Mouse (Mus musculus) lung, embryonic 14.5 days (tissue): ENCODE results near the gene Alpk3. TPM values are rescaled to one million over a fixed set of nuclear protein-coding genes. Genes with fewer than 3 reads are reported as not detected.
"Not testable (repeated sequence)": the region's sequence is repeated elsewhere in the genome, so short reads cannot be mapped to it uniquely, and the experiment has no call there.

ENCODE experiments used
- ATAC-seq: fragments of 200-750 bp; cut with Nextera tagmentation; 2 replicates; pipeline ENCODE4 v1.8.0; 2017; ENCODE audit warnings: mild to moderate bottlenecking, moderate TSS enrichment, moderate library complexity; ENCODE audit not compliant: insufficient read depth
- DNase-seq: peaks from one replicate; pipeline ENCODE4 v3.0.0-alpha.2; 2015
- H3K27ac ChIP-seq: fragments of 300-500 bp; sonication (generic); 2 replicates; pipeline ENCODE4 v1.5.1; 2014; ENCODE audit warnings: low read depth, mild to moderate bottlenecking, moderate library complexity
- H3K27me3 ChIP-seq: fragments of 300-500 bp; sonication (generic); 2 replicates; pipeline ENCODE4 v1.6.1; 2014; ENCODE audit warnings: low read length, control low read depth; ENCODE audit not compliant: insufficient read depth
- H3K36me3 ChIP-seq: fragments of 300-500 bp; sonication (generic); 2 replicates; pipeline ENCODE4 v1.6.1; 2014; ENCODE audit warnings: control low read depth; ENCODE audit not compliant: insufficient read depth
- H3K4me1 ChIP-seq: fragments of 300-500 bp; sonication (generic); 2 replicates; pipeline ENCODE4 v1.6.1; 2014; ENCODE audit warnings: antibody characterized with exemption, control low read depth; ENCODE audit not compliant: insufficient read depth
- H3K4me2 ChIP-seq: fragments of 300-500 bp; sonication (generic); 2 replicates; pipeline ENCODE4 v1.6.1; 2014; ENCODE audit warnings: mild to moderate bottlenecking
- H3K4me3 ChIP-seq: fragments of 300-500 bp; sonication (generic); 2 replicates; pipeline ENCODE4 v1.5.1; 2014; ENCODE audit warnings: low read depth, low read length
- H3K9ac ChIP-seq: fragments of 300-500 bp; sonication (generic); 2 replicates; pipeline ENCODE4 v1.6.1; 2014
- H3K9me3 ChIP-seq: fragments of 300-500 bp; sonication (generic); 2 replicates; pipeline ENCODE4 v1.6.1; 2016; ENCODE audit warnings: low read depth, low read length, control low read depth
- CTCF ChIP-seq: IDR thresholded peaks from 2 replicates; pipeline ENCODE4 v1.5.1; 2016; ENCODE audit warnings: antibody characterized with exemption, low read depth
- WGBS: fragments of 180-500 bp; shearing (Covaris S2); extraction: QIAGEN DNeasy Blood & Tissue Kit; methylation state at CpG from one replicate; pipeline ENCODE4 v1.1.7; 2014; 5-methylcytosine and 5-hydroxymethylcytosine counted together
- polyA plus RNA-seq: library from polyadenylated mRNA; unstranded; fragments of >200 nt; fragmentation: Nextera tagmentation; extraction: Ambion mirVana; gene quantifications from 2 replicates; pipeline ENCODE4 v1.2.1, GENCODE M21; 2014

The Alpk3 gene
- polyA plus RNA-seq, 1 experiment from 2014 or later = 0.63 TPM

GRCm38 (mm10) chr7:81139671-81140404 lies 82.4 kb downstream of the Alpk3 start:
- DNase-seq = no peak
- Histone ChIP-seq H3K27ac (no peak overlapping the region), H3K9me3 (no peaks in the 10 kb centered on the region), H3K9ac (no peak overlapping the region), H3K4me1 (no peaks in the 10 kb centered on the region; the same call in 1 of the 2 replicates), H3K27me3 (no peaks in the 10 kb centered on the region), H3K4me2 (no peak overlapping the region), H3K36me3 (no peaks in the 10 kb centered on the region), H3K4me3 (no peak overlapping the region)
- 79% methylated on average over 5 of the region's 5 CpGs for WGBS
- no peak for ATAC-seq
- TF ChIP-seq CTCF = no peak

DNA sequence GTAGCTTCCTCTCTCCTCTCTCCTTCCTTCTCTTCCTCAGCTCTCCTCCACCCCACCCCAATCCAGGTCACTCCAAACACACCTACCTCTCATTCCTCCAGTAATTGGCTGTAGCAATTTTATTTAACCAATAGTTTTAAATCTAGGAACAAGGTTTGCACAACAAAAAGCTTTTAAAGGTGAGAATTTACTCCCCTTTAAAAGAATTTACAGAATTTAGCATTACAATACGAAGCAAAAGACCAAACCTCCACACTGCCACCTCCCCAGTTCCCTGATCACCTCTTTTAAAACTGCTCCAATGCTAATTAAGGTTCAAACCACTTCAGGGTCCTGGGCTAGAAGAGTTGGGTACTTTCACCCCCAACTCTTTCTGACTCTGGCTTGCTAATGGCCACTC lies 84.1 kb downstream of the Alpk3 start:
- DNase-seq (no peak), ATAC-seq (no peak)
- Histone ChIP-seq H3K4me3 (no peak overlapping the region), H3K4me1 (no peaks in the 10 kb centered on the region), H3K36me3 (no peaks in the 10 kb centered on the region), H3K27ac (no peak overlapping the region), H3K4me2 (no peak overlapping the region), H3K9ac (no peak overlapping the region), H3K27me3 (no peaks in the 10 kb centered on the region), H3K9me3 (no peaks in the 10 kb centered on the region)
- 64% methylated on average over 1 of the region's 1 CpGs for WGBS
- no peak for TF ChIP-seq CTCF

DNA sequence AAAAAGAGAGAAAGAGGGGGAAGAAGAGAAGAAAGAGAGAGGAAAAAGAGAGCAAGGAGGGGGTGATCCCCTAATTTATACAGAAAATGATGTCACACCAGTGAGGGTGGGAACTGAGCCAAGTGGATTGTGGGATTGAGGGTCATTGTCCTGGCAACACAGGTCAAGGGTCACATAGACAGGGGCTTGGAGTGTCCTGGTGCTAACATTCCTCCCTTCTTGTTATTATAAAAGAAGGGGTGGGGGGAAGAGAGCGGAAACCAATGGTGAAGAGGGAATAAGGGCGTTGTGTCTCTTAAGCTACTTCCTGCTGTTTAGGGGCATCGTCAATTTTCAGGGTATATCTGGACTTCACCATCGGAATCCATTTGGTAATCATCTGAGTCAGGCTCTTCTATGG lies 85.7 kb downstream of the Alpk3 start:
- not testable (repeated sequence) for H3K9ac ChIP-seq, H3K4me1 ChIP-seq, H3K27ac ChIP-seq, ATAC-seq, H3K36me3 ChIP-seq, H3K27me3 ChIP-seq, H3K9me3 ChIP-seq, H3K4me3 ChIP-seq, H3K4me2 ChIP-seq, DNase-seq
- WGBS = 56% methylated on average over 4 of the region's 4 CpGs

DNA sequence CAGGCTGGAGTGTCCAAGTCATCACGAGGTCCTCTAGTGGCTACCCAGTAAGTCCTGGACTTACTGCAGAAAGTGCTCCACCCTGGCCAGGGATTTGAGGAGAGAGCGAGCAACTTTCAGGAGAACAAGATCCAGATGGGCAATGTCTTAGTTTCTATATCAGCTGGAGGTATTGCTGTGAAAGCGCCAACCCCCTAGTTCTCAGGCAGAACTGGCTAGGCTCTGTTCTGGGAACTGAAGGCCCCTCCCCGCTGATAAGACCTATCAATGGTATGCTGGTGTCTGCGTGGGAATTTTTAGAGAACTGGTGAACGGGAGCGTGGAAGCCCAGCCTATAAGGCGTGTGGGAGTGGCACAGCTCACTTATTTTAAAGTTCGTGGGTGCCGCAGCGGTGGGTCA lies 92.4 kb downstream of the Alpk3 start:
- Histone ChIP-seq H3K9ac (no peak overlapping the region), H3K4me2 (no peak overlapping the region), H3K27ac (no peak overlapping the region), H3K36me3 (no peaks in the 10 kb centered on the region), H3K27me3 (no peaks in the 10 kb centered on the region), H3K4me3 (no peak overlapping the region), H3K9me3 (no peaks in the 10 kb centered on the region), H3K4me1 (no peaks in the 10 kb centered on the region)
- DNase-seq (no peak), ATAC-seq (no peak)
- 74% methylated on average over 11 of the region's 11 CpGs for WGBS
- TF ChIP-seq CTCF = no peak

GRCm38 (mm10) chr7:81151216-81151615 lies 93.8 kb downstream of the Alpk3 start:
- no peak for TF ChIP-seq CTCF
- no peaks in the 10 kb centered on the region for H3K4me1 ChIP-seq
- H3K27me3 ChIP-seq = no peaks in the 10 kb centered on the region
- ATAC-seq = no peak
- no peaks in the 10 kb centered on the region for H3K36me3 ChIP-seq
- no peak for DNase-seq
- WGBS = 91% methylated on average over 8 of the region's 8 CpGs
- no peak overlapping the region for H3K4me2 ChIP-seq
- no peak overlapping the region for H3K4me3 ChIP-seq
- H3K27ac ChIP-seq = no peak overlapping the region
- H3K9ac ChIP-seq = no peak overlapping the region
- H3K9me3 ChIP-seq = no peaks in the 10 kb centered on the region

DNA sequence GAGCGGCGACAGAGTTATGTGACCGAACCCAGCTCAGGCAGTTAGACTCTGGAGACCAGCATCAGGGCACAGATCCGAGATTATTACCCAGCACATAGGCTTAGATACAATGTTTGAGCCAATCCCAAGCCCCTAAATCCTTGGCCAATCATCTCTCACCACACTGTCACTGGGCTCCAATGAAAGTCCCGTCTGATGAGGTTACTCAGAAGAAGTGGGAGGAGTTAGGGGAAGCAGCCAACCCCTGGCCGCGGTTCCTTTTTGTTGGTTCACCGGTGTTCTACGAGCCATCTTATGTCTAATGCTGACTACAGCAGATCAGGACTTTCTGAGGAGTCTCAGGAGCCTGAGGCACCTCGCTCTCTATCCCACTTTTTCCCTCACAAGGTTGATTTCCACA lies 94.9 kb downstream of the Alpk3 start:
- H3K36me3 ChIP-seq = no peaks in the 10 kb centered on the region
- H3K27me3 ChIP-seq = no peaks in the 10 kb centered on the region
- H3K9me3 ChIP-seq = no peaks in the 10 kb centered on the region
- H3K4me2 ChIP-seq = no peak overlapping the region
- TF ChIP-seq CTCF = no peak
- DNase-seq = no peak
- no peak overlapping the region for H3K4me3 ChIP-seq
- H3K27ac ChIP-seq = no peak overlapping the region
- H3K9ac ChIP-seq = no peak overlapping the region
- no peak for ATAC-seq
- no peaks in the 10 kb centered on the region for H3K4me1 ChIP-seq
- WGBS = 92% methylated on average over 10 of the region's 10 CpGs

GRCm38 (mm10) chr7:81152826-81153225 lies 95.4 kb downstream of the Alpk3 start:
- 70% methylated on average over 7 of the region's 7 CpGs for WGBS
- H3K4me2 ChIP-seq = no peak overlapping the region
- DNase-seq = no peak
- H3K9me3 ChIP-seq = no peaks in the 10 kb centered on the region
- no peaks in the 10 kb centered on the region for H3K4me1 ChIP-seq
- H3K9ac ChIP-seq = no peak overlapping the region
- ATAC-seq = no peak
- TF ChIP-seq CTCF = no peak
- no peaks in the 10 kb centered on the region for H3K27me3 ChIP-seq
- no peak overlapping the region for H3K4me3 ChIP-seq
- no peaks in the 10 kb centered on the region for H3K36me3 ChIP-seq
- H3K27ac ChIP-seq = no peak overlapping the region
